Comparison of ENCODE assay signal across 8 mouse cellular contexts in the genomic region with DNA sequence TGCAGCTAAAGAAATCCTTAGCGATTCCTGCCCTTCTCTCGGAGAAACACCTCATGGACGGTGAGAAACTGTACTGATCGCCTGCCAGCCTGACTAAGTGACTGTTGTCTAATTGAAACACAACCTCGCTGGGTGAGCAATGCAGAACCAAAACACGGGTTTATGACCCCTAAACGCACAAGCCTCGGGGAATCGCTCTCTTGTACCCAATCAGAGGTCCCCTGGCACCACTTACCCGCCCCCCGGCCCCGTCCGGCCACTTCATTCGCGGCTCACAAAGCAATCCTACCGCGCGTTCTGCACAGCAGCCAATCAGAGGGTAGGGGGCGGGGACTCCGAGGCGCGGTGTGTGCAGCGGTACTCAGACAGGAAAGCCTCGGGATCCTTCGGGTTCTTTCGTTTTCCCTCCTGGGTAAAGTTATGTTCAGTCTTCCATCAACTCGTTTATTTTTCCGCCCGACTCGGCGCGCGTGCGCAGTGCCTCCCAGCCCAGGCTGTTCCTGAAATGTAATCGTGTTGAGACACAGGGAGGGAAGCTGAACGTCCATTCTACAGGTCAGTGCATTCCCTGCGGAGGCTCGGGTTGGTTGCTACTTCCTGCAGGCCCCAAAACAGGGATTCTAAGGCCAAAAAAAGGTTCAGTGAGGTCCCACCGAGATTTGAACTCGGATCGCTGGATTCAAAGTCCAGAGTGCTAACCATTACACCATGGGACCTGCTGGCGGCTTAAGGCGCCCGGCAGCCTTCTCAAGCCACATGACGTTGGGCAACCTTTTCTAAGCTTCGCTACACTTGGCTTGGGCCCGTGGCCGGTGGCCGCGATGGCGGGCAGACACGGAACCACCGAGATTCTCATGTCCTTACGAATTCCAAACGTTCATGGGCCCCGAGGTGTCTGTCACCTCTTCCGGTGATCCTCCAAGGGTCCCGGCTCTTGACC. TPM values are rescaled to one million over a fixed set of nuclear protein-coding genes. Genes with fewer than 3 reads are reported as not detected.
DNase-seq lines count a peak whose midpoint lies in the region; ATAC-seq lines count a peak whose summit lies in the region.

No protein-coding gene starts in this region.

- peak overlapping the region; percentile 96 for H3K27ac ChIP-seq in lung, embryonic 16.5 days (ENCODE audit: low read length)

- peak; percentile 96 for DNase-seq in MEL-GATA-1-ER (ENCODE audit: extremely low read depth, low read depth)
- DNase-seq in cerebellum, adult 8-10 months = peak; percentile 97
- DNase-seq in forelimb bud, embryonic 11.5 days (ENCODE audit: low read depth, low spot score) = peak; percentile 97
- peak; percentile 91 for DNase-seq in layer of hippocampus, adult 9-10 months (ENCODE audit: low spot score)
- DNase-seq in ovary, postnatal 10 days (ENCODE audit: low spot score) = peak; percentile 99
- DNase-seq in thymus, postnatal 10 days (ENCODE audit: low spot score in 2 of 2) = peak; percentile 97 to 98

- peak overlapping the region; percentile 78 for H3K9ac ChIP-seq in lung, embryonic 16.5 days (ENCODE audit: low read length)

- peak; percentile 97 for ATAC-seq in hematopoietic stem cell, adult 5-6 weeks (replicated peaks in 1 of 2; ENCODE audit: insufficient read depth in 1 of 2, low FRiP score in 2 of 2, low TSS enrichment in 1 of 2, low read depth in 1 of 2, poor library complexity in 2 of 2, severe bottlenecking in 2 of 2)
- ATAC-seq in lung, embryonic 16.5 days (ENCODE audit: low read depth) = peak; percentile 99

- peak overlapping the region; percentile 87 for H3K4me2 ChIP-seq in lung, embryonic 16.5 days (ENCODE audit: low read depth, low read length)

- H3K4me1 ChIP-seq in lung, embryonic 16.5 days (replicated peaks; ENCODE audit: control insufficient read depth, insufficient read depth, low read length) = peaks cover 16% of the 10 kb centered on the region

- H3K4me3 ChIP-seq in lung, embryonic 16.5 days (ENCODE audit: low read length) = peak overlapping the region; percentile 82

- no peaks in the 10 kb centered on the region for H3K9me3 ChIP-seq in lung, embryonic 16.5 days (ENCODE audit: control insufficient read depth, low read length)

- no peaks in the 10 kb centered on the region for H3K27me3 ChIP-seq in lung, embryonic 16.5 days (ENCODE audit: control insufficient read depth, insufficient read depth, low read depth, low read length)

- no peaks in the 10 kb centered on the region for H3K36me3 ChIP-seq in lung, embryonic 16.5 days (ENCODE audit: control insufficient read depth, insufficient read depth, low read length)

- under 1% methylated on average over 58 of the region's 58 CpGs for WGBS in lung, embryonic 16.5 days

RNA-seq across cellular contexts. Expression of a gene that starts 16.5 kb away (rescaled TPM):
- 8.7 and 16.0 TPM in 2 replicates for total RNA-seq in hematopoietic stem cell, adult 5-6 weeks (2017)
- polyA plus RNA-seq in lung, embryonic 16.5 days (2015; fragmentation: Nextera tagmentation; extraction: Ambion mirVana) = 16.0 and 18.1 TPM in 2 replicates

RNA-seq across cellular contexts. Expression of a gene that starts 21.8 kb away (rescaled TPM):
- total RNA-seq in hematopoietic stem cell, adult 5-6 weeks (2017) = 12.0 and 33.3 TPM in 2 replicates
- polyA plus RNA-seq in lung, embryonic 16.5 days (2015; fragmentation: Nextera tagmentation; extraction: Ambion mirVana) = 21.7 and 28.2 TPM in 2 replicates

RNA-seq across cellular contexts. Expression of a gene that starts 34.5 kb away (rescaled TPM):
- 3.9 and 4.8 TPM in 2 replicates for total RNA-seq in hematopoietic stem cell, adult 5-6 weeks (2017)
- polyA plus RNA-seq in lung, embryonic 16.5 days (2015; fragmentation: Nextera tagmentation; extraction: Ambion mirVana) = 0.47 and 1.7 TPM in 2 replicates

RNA-seq across cellular contexts. Expression of a gene that starts 55.9 kb away (rescaled TPM):
- total RNA-seq in hematopoietic stem cell, adult 5-6 weeks (2017) = 1.3 TPM in 1 of 2 replicates, not detected in the other
- polyA plus RNA-seq in lung, embryonic 16.5 days (2015; fragmentation: Nextera tagmentation; extraction: Ambion mirVana) = 0.16 and 0.50 TPM in 2 replicates

Comparison
In these comparisons a context has a peak if more than half of its experiments do, and no peak if none do; other contexts are left out.
1. Peak in every context shown above with its lines: DNase-seq, ATAC-seq, H3K4me3 ChIP-seq and H3K27ac ChIP-seq.